Mouse (Mus musculus): ENCODE measurements around the gene Vgf.

DNA sequence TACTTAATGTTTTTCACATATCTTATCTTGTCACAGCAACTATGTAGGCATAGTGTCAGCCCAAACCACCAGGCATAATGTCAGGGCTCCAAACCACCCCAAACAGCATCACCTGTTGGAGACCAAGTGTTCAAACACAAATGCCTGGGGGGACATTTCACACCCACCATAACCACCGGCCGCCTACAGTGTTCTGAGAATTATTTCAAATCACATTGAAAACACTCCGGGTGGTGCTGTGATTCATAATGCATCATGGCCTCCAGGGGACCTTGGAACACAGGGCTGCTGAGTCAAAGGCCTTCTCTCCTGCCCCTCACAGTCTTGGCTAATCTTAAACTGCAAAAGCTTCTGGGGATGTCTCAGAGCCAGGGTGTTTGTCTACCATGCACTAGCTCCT lies 10.3 kb upstream of the Vgf start:
- TF ChIP-seq CTCF (IDR thresholded peaks at IDR 0.05; ENCODE audit: control insufficient read depth, insufficient read depth, low read length) (no peak), POLR2A (IDR thresholded peaks at IDR 0.05; ENCODE audit: borderline replicate concordance, control insufficient read depth, low read depth, low read length) (no peak)

All from bone marrow, adult 2 months (tissue).